Mouse (Mus musculus): Measurements from ENCODE around the gene Cxcl15. TPM values are rescaled to one million over a fixed set of nuclear protein-coding genes. Genes with fewer than 3 reads are reported as not detected.

The Cxcl15 gene
- polyA plus RNA-seq, 2 experiments: not detected

DNA sequence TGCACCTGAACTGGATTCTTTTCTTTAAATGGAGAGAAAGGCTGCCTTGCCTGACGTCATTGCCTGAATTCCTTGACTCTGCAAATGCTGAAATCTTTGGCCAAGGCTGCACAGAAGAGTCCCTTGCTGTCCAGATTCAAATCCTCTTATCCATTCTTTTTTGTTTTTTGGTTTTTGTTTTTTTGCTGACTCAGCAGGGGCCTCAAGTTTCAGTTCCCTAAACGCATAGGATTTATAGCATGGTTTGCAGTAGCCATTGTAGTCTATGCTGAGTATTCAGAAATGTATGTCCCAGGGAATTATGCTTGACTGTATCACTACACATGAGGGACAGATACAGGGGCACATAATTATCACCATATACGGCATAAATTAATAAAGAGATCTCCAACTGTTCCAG is 23.0 kb upstream of the Cxcl15 start:
- TF ChIP-seq EP300 (IDR thresholded peaks at IDR 0.05; ENCODE audit: low read depth) (no peak), CTCF (IDR thresholded peaks at IDR 0.05; ENCODE audit: low read depth) (no peak)
- 37% methylated on average over 3 of the region's 3 CpGs for WGBS (ENCODE audit: insufficient replicate concordance)
- Histone ChIP-seq H3K36me3 (replicated peaks; ENCODE audit: control insufficient read depth, insufficient read depth, low read depth) (no peaks in the 10 kb centered on the region), H3K27ac (no peak overlapping the region), H3K4me3 (ENCODE audit: insufficient read depth in 1 of 2, low read depth in 2 of 2, low read length in 2 of 2) (no peak overlapping the region), H3K4me2 (ENCODE audit: low read depth) (no peak overlapping the region), H3K9me3 (ENCODE audit: control insufficient read depth, low read length) (no peaks in the 10 kb centered on the region), H3K27me3 (ENCODE audit: control insufficient read depth, insufficient read depth, low read length) (no peaks in the 10 kb centered on the region), H3K9ac (replicated peaks) (no peak overlapping the region), H3K4me1 (replicated peaks; ENCODE audit: control insufficient read depth in 2 of 2, insufficient read depth in 2 of 2, low read length in 1 of 2) (peaks cover 0 to 4% of the 10 kb centered on the region in 2 experiments; a peak in 1 of 4 replicates)
- no peak for ATAC-seq (ENCODE audit: insufficient read depth)
- DNase-seq (ENCODE audit: low read depth in 3 of 3, low spot score in 3 of 3): no peak

DNA sequence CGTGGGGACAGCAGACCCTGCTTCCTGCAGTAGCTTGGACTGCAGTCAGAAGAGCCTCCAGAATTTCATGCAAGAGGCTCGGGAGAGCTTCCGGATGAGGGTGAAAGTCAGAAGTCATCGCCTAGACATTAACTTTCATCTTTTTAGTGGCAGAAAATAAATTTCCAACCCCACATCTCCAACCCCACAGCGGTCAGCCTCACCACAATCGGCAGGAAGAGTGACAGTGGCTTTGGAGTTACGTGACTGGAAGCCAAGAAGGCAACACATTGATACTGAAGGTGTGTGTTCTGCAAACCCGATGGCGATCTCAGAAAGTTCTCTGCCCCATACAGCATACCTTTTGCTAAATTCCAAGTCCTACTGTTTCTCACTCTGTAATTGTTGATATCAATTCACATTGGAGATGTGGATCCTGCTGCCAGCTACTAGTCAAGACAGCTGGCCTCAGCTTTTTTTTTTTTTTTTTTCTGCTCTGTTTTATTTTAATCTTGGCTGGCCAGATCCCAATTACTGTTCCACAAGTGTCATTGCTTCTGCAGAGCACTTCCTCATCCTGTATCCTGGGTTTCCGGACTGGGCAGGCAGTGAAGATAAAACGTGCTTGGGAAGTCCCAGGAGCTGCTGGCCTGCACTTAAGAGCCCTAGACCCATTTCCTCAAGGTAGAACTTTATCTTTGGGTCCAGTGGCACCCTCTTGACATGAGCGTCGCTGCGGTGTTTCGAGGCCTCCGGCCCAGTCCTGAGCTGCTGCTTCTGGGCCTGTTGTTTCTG is 22.3 kb upstream of the Cxcl15 start, which contains the start of gene Pf4:
Gene Pf4 (plus strand): TSS at position 556 of the 774 bp plus-strand sequence.
- Histone ChIP-seq H3K27me3 (ENCODE audit: control insufficient read depth, insufficient read depth, low read length) (no peaks in the 10 kb centered on the region), H3K4me2 (ENCODE audit: low read depth) (no peak within 1 kb of the TSS; the same call in 1 of the 2 replicates), H3K9ac (replicated peaks) (no peak within 1 kb of the TSS), H3K4me1 (replicated peaks; ENCODE audit: control insufficient read depth in 2 of 2, insufficient read depth in 2 of 2, low read length in 1 of 2) (peaks cover 0 to 4% of the 10 kb centered on the region in 2 experiments; a peak in 1 of 4 replicates), H3K36me3 (replicated peaks; ENCODE audit: control insufficient read depth, insufficient read depth, low read depth) (no peaks in the 10 kb centered on the region), H3K4me3 (ENCODE audit: insufficient read depth in 1 of 2, low read depth in 2 of 2, low read length in 2 of 2) (no peak within 1 kb of the TSS), H3K9me3 (ENCODE audit: control insufficient read depth, low read length) (no peaks in the 10 kb centered on the region), H3K27ac (no peak within 1 kb of the TSS)
- 7% methylated on average over 16 of the region's 16 CpGs for WGBS (ENCODE audit: insufficient replicate concordance)
- ATAC-seq (ENCODE audit: insufficient read depth) (peak; percentile 31), DNase-seq (ENCODE audit: low read depth in 3 of 3, low spot score in 3 of 3) (no peak)
- no peak for TF ChIP-seq EP300 (IDR thresholded peaks at IDR 0.05; ENCODE audit: low read depth)
- no peak for TF ChIP-seq CTCF (IDR thresholded peaks at IDR 0.05; ENCODE audit: low read depth)

DNA sequence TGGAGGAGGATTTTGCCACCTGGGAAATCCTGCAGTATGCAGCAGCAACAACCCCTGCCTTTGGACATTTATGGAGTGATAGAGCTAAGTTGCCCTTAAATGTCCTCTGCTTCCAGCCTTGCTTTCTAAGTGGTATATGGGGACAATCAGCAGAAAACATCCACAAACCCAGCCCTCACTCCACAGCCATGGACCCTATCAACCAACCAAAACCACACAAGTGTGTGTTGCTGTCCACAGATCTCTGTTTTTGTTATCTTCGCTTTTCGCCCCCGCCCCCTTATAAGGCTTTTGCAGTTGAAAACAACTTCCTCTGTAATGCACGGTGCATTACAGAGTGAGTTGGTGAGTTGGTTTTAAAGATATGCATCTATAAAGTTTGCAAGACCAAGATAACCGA is 18.8 kb upstream of the Cxcl15 start:
- ATAC-seq (ENCODE audit: insufficient read depth) (peak; percentile 77), DNase-seq (ENCODE audit: low read depth in 3 of 3, low spot score in 3 of 3) (peak in 2 of 3 experiments; percentile 15 to 16)
- Histone ChIP-seq H3K27me3 (ENCODE audit: control insufficient read depth, insufficient read depth, low read length) (no peaks in the 10 kb centered on the region), H3K27ac (no peak overlapping the region), H3K9me3 (ENCODE audit: control insufficient read depth, low read length) (no peaks in the 10 kb centered on the region), H3K4me2 (ENCODE audit: low read depth) (no peak overlapping the region), H3K36me3 (replicated peaks; ENCODE audit: control insufficient read depth, insufficient read depth, low read depth) (no peaks in the 10 kb centered on the region), H3K9ac (replicated peaks) (no peak overlapping the region), H3K4me3 (ENCODE audit: insufficient read depth in 1 of 2, low read depth in 2 of 2, low read length in 2 of 2) (no peak overlapping the region), H3K4me1 (replicated peaks; ENCODE audit: control insufficient read depth in 2 of 2, insufficient read depth in 2 of 2, low read length in 1 of 2) (peaks cover 0 to 4% of the 10 kb centered on the region in 2 experiments; a peak in 1 of 4 replicates)
- WGBS (ENCODE audit: insufficient replicate concordance): 20% methylated on average over 5 of the region's 5 CpGs
- TF ChIP-seq EP300 (IDR thresholded peaks at IDR 0.05; ENCODE audit: low read depth) (no peak; the same call in 1 of the 2 replicates), CTCF (IDR thresholded peaks at IDR 0.05; ENCODE audit: low read depth) (no peak)

DNA sequence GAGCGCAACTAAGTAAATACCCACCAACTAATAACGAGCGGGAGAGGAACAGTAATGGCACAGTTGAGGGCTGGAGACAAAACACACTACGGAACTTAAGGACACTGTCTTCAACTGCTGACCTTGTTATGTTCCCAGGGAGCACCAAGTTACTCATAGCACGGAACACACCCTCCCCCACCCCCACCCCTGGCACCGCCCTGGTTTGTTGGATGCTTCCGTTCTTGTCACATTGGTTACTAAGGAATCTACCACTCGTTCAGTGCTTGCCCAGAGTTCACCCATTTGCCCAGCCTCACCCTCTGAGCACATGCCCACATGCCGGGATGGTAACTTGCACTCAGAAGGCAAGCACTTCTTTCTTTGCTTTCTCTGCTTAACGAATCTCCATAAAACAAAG is 16.7 kb upstream of the Cxcl15 start:
- Histone ChIP-seq H3K9me3 (ENCODE audit: control insufficient read depth, low read length) (no peaks in the 10 kb centered on the region), H3K36me3 (replicated peaks; ENCODE audit: control insufficient read depth, insufficient read depth, low read depth) (no peaks in the 10 kb centered on the region), H3K27me3 (ENCODE audit: control insufficient read depth, insufficient read depth, low read length) (no peaks in the 10 kb centered on the region), H3K9ac (replicated peaks) (no peak overlapping the region), H3K27ac (no peak overlapping the region), H3K4me1 (replicated peaks; ENCODE audit: control insufficient read depth in 2 of 2, insufficient read depth in 2 of 2, low read length in 1 of 2) (peaks cover 0 to 4% of the 10 kb centered on the region in 2 experiments; a peak in 1 of 4 replicates), H3K4me2 (ENCODE audit: low read depth) (no peak overlapping the region), H3K4me3 (ENCODE audit: insufficient read depth in 1 of 2, low read depth in 2 of 2, low read length in 2 of 2) (no peak overlapping the region)
- TF ChIP-seq CTCF (IDR thresholded peaks at IDR 0.05; ENCODE audit: low read depth) (no peak), EP300 (IDR thresholded peaks at IDR 0.05; ENCODE audit: low read depth) (no peak)
- ATAC-seq (ENCODE audit: insufficient read depth) (no peak), DNase-seq (ENCODE audit: low read depth in 3 of 3, low spot score in 3 of 3) (no peak)
- 69% methylated on average over 10 of the region's 10 CpGs for WGBS (ENCODE audit: insufficient replicate concordance)

DNA sequence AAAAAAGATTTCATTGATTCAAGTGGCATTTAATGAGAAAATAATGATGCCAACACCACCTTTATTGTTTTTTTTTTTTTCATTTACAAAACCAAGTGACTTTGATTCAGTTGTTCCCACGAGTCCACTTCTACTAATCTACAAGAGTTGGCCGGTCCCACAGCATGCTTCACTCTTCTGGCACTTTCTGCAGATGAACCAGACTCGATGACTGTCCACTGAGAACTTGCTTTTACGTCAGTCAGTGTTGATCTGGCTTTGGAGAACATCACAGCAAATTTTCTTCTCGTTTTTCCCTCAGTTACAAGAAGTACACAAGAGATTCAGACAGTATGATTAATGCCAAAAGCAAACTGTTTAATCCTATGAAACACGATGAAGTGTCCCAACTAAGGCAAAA is 15.5 kb upstream of the Cxcl15 start:
- Histone ChIP-seq H3K27ac (no peak overlapping the region), H3K4me3 (ENCODE audit: insufficient read depth in 1 of 2, low read depth in 2 of 2, low read length in 2 of 2) (no peak overlapping the region), H3K4me2 (ENCODE audit: low read depth) (no peak overlapping the region), H3K36me3 (replicated peaks; ENCODE audit: control insufficient read depth, insufficient read depth, low read depth) (no peaks in the 10 kb centered on the region), H3K9me3 (ENCODE audit: control insufficient read depth, low read length) (no peaks in the 10 kb centered on the region), H3K4me1 (replicated peaks; ENCODE audit: control insufficient read depth in 2 of 2, insufficient read depth in 2 of 2, low read length in 1 of 2) (peaks cover 0 to 4% of the 10 kb centered on the region in 2 experiments; a peak in 1 of 4 replicates), H3K27me3 (ENCODE audit: control insufficient read depth, insufficient read depth, low read length) (no peaks in the 10 kb centered on the region), H3K9ac (replicated peaks) (no peak overlapping the region)
- DNase-seq (ENCODE audit: low read depth in 3 of 3, low spot score in 3 of 3) (no peak), ATAC-seq (ENCODE audit: insufficient read depth) (no peak)
- 56% methylated on average over 6 of the region's 6 CpGs for WGBS (ENCODE audit: insufficient replicate concordance)
- no peak for TF ChIP-seq EP300 (IDR thresholded peaks at IDR 0.05; ENCODE audit: low read depth)

All from liver, embryonic 14.5 days (tissue).